Mouse (Mus musculus) lung, adult 2 months (tissue): ENCODE measurements around the gene Foxi3. TPM values are rescaled to one million over a fixed set of nuclear protein-coding genes. Genes with fewer than 3 reads are reported as not detected.

Source experiments
- DNase-seq: peaks from one replicate; pipeline ENCODE4 v3.0.0; 2022
- H3K4me1 ChIP-seq: fragments of 200-500 bp; 2 replicates; pipeline ENCODE4 v1.6.1; 2011; ENCODE audit warnings: low read length; ENCODE audit not compliant: control insufficient read depth, insufficient read depth
- H3K4me3 ChIP-seq: fragments of 200-500 bp; replicated peaks from 2 replicates; pipeline ENCODE3; 2011; ENCODE audit warnings: low read depth, mild to moderate bottlenecking, control low read depth, low read length; ENCODE audit errors: extremely low read depth
- CTCF ChIP-seq: fragments of 200-500 bp; IDR thresholded peaks from 2 replicates; pipeline ENCODE4 v1.5.1; 2011; ENCODE audit warnings: mild to moderate bottlenecking, low read length, control low read depth; ENCODE audit not compliant: insufficient read depth
- POLR2A ChIP-seq: fragments of 200-500 bp; IDR thresholded peaks from 2 replicates; pipeline ENCODE4 v1.6.1; 2011; ENCODE audit warnings: low read depth, mild to moderate bottlenecking, control low read depth, low read length, borderline replicate concordance; ENCODE audit errors: extremely low read depth
- WGBS: fragments of 180-500 bp; shearing (Covaris S2); methylation state at CpG from one replicate; pipeline ENCODE4 v1.1.7; 2018; 5-methylcytosine and 5-hydroxymethylcytosine counted together
- polyA plus RNA-seq: library from polyadenylated mRNA; depleted of rRNA; stranded (reverse); fragments of >200 nt; gene quantifications from 2 replicates; pipeline ENCODE4 v1.2.3, GENCODE M21; 2012; rRNA removed

Foxi3 gene
- polyA plus RNA-seq, 1 experiment, result not detected

- H3K4me1 ChIP-seq, result no peaks in the 10 kb centered on the region
- DNase-seq, result no peak
- TF ChIP-seq POLR2A (no peak), CTCF (no peak)
- 80% methylated on average over 8 of the region's 8 CpGs for WGBS
- H3K4me3 ChIP-seq, result no peak overlapping the region
Measured at GRCm38 (mm10) chr6:70981036-70981435, 24.7 kb downstream of the Foxi3 start.

- no peak overlapping the region for H3K4me3 ChIP-seq
- no peak for TF ChIP-seq CTCF
- no peak for TF ChIP-seq POLR2A
- DNase-seq, result no peak
- no peaks in the 10 kb centered on the region for H3K4me1 ChIP-seq
- 58% methylated on average over 1 of the region's 1 CpGs for WGBS
Measured at GRCm38 (mm10) chr6:70982416-70982815, 26.1 kb downstream of the Foxi3 start.

GRCm38 (mm10) chr6:70986683-70987082 lies 30.4 kb downstream of the Foxi3 start:
- TF ChIP-seq POLR2A, result no peak
- TF ChIP-seq CTCF, result no peak
- Histone ChIP-seq H3K4me1 (no peaks in the 10 kb centered on the region), H3K4me3 (no peak overlapping the region)
- DNase-seq, result no peak
- 73% methylated on average over 8 of the region's 8 CpGs for WGBS

GRCm38 (mm10) chr6:70996123-70996723 lies 39.9 kb downstream of the Foxi3 start:
- no peak overlapping the region for H3K4me3 ChIP-seq
- no peaks in the 10 kb centered on the region for H3K4me1 ChIP-seq
- no peak for TF ChIP-seq CTCF
- no peak for TF ChIP-seq POLR2A
- DNase-seq, result no peak
- WGBS, result 75% methylated on average over 4 of the region's 4 CpGs

- H3K4me3 ChIP-seq, result no peak overlapping the region
- no peak for DNase-seq
- WGBS, result 86% methylated on average over 2 of the region's 2 CpGs
- no peaks in the 10 kb centered on the region for H3K4me1 ChIP-seq
- no peak for TF ChIP-seq POLR2A
Measured at GRCm38 (mm10) chr6:71002656-71003055, 46.3 kb downstream of the Foxi3 start.

GRCm38 (mm10) chr6:71004161-71004560 lies 47.8 kb downstream of the Foxi3 start:
- no peak overlapping the region for H3K4me3 ChIP-seq
- no peak for TF ChIP-seq CTCF
- no peak for TF ChIP-seq POLR2A
- 79% methylated on average over 2 of the region's 2 CpGs for WGBS
- DNase-seq, result no peak
- no peaks in the 10 kb centered on the region for H3K4me1 ChIP-seq

Other genes with a start within 250 kb of the Foxi3 start
- gene Rpia, start 164.3 kb upstream of the Foxi3 start, polyA plus RNA-seq, result 8.8 and 10.7 TPM in 2 replicates
- 12.6 and 14.8 TPM in 2 replicates for gene Eif2ak3, start 112.0 kb upstream of the Foxi3 start, polyA plus RNA-seq
- gene Tex37, start 37.6 kb upstream of the Foxi3 start, polyA plus RNA-seq, result not detected in 2 replicates
- gene Thnsl2, start 187.9 kb downstream of the Foxi3 start, polyA plus RNA-seq, result 8.1 and 9.1 TPM in 2 replicates
- gene Fabp1, start 243.3 kb downstream of the Foxi3 start, polyA plus RNA-seq, result 4.7 and 12.7 TPM in 2 replicates